10 mouse cellular contexts compared by ENCODE assay signal in the genomic region with DNA sequence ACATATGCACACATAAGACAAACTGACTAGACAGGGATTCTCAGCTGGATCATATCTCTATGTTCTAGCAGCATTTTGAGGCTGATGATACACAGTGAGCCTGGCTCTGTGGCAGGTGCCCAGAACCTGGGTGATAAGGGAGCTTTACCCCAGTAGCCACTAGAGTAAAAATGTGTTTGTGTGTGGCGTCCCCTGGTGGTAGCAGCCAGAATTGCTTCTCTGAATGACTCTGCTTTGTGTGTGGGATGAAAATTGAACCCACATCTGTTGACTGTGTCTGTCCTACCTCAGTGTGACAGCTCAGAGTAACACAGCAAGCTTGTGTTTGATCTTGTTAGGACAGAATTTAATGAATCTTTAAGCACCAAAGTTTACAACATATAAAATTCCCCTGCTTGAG. TPM values are rescaled to one million over a fixed set of nuclear protein-coding genes. Genes with fewer than 3 reads are reported as not detected.
A peak's percentile ranks its signal among the peaks of the same experiment; 100 is the strongest.
DNase-seq lines count a peak whose midpoint lies in the region; TF ChIP-seq lines count a peak whose summit lies in the region.
"Not testable (repeated sequence)": the region's sequence is repeated elsewhere in the genome, so short reads cannot be mapped to it uniquely, and the experiment has no call there.
"Had no signal": no experiment of that assay in that cellular context is flagged by ENCODE, and none has a peak within 500 bp of the region (broad histone marks: within the 10 kb centered on the region; RNA-seq: fewer than 3 reads in every experiment).

No protein-coding gene starts in this region.

- not testable (repeated sequence) for H3K4me1 ChIP-seq in ES-E14 (ENCODE audit: control insufficient read depth in 2 of 2, insufficient read depth in 2 of 2, low read length in 2 of 2, poor library complexity in 1 of 2)
- H3K4me1 ChIP-seq in forebrain, embryonic 10.5 days = peaks cover 11% of the 10 kb centered on the region

- DNase-seq in ES-E14 (ENCODE audit: low read depth, low spot score) = peak; percentile 77
- DNase-seq in c-Kit-positive CD71-positive TER-119-negative erythroid progenitor cells, embryonic 14.5 days (ENCODE audit: low read depth) = peak; percentile 62
- DNase-seq in forebrain, embryonic 10.5 days (ENCODE audit: extremely low spot score, low spot score) = peak; percentile 79
- peak; percentile 62 to 69 for DNase-seq in heart, postnatal 36 days
- peak; percentile 45 to 80 for DNase-seq in layer of hippocampus, adult 2 months (ENCODE audit: low spot score in 2 of 2)
- peak; percentile 41 to 48 for DNase-seq in lung, adult 18-20 months
- DNase-seq in right cerebral cortex, adult 18-20 months = peak; percentile 56
- peak; percentile 79 for DNase-seq in thymus, postnatal 25 days

- in situ Hi-C loops in ES-E14 (cut with MboI; ENCODE audit: low sequenced_read_pairs in 2 of 2, unreplicated experiment in 2 of 2) = loop anchor here (10.0 kb wide), 3 partner anchors 85 to 685 kb away; no protein-coding TSS in a partner anchor

- WGBS in forebrain, embryonic 10.5 days = 0% methylated on average over 1 of the region's 1 CpGs

- not testable (repeated sequence) for H3K4me3 ChIP-seq in ES-E14 (ENCODE audit: insufficient read depth in 1 of 2, low read depth in 1 of 2, low read length in 2 of 2, poor library complexity in 1 of 2, severe bottlenecking in 1 of 2); forebrain, embryonic 10.5 days; layer of hippocampus, adult 2 months

- intact Hi-C loops in heart, postnatal 36 days (cut with DNase I) = loop anchor here (1.0 kb wide), 1 partner anchor 96 kb away; no protein-coding TSS in a partner anchor

- H3K9me3 ChIP-seq in ES-E14 (ENCODE audit: control insufficient read depth, insufficient read depth, low read depth, low read length); forebrain, embryonic 10.5 days: not testable (repeated sequence)

- H3K9ac ChIP-seq in ES-E14 (ENCODE audit: insufficient read depth, low read depth, low read length, poor library complexity, severe bottlenecking) = not testable (repeated sequence)

- peaks cover 46% of the 10 kb centered on the region for H3K27me3 ChIP-seq in forebrain, embryonic 10.5 days (ENCODE audit: poor library complexity, severe bottlenecking)

- H3K36me3 ChIP-seq in ES-E14 (ENCODE audit: control insufficient read depth, insufficient read depth, low read length, poor library complexity, severe bottlenecking); forebrain, embryonic 10.5 days (replicated peaks): not testable (repeated sequence)

- not testable (repeated sequence) for H3K27ac ChIP-seq in ES-E14 (ENCODE audit: insufficient read depth, low read depth, low read length, poor library complexity, severe bottlenecking); forebrain, embryonic 10.5 days; layer of hippocampus, adult 2 months

- peak; percentile 88 for TF ChIP-seq CTCF in layer of hippocampus, adult 2 months (conservative IDR thresholded peaks at IDR 0.05)

TF ChIP-seq in ES-E14, 5 proteins besides CTCF, POLR2A, EP300 and RAD21:
- TF ChIP-seq ZC3H11A (IDR thresholded peaks at IDR 0.05; ENCODE audit: borderline replicate concordance, low read depth, low read length) = peak; percentile 93

RNA-seq across cellular contexts. Expression of gene Gja3, which starts 2.2 kb away (rescaled TPM):
- total RNA-seq in ES-E14 (2012; rRNA removed) = 0.31 and 1.1 TPM in 2 replicates
- polyA plus RNA-seq in forebrain, embryonic 10.5 days (2016; fragmentation: Nextera tagmentation; extraction: Ambion mirVana) = 0.06 TPM in 1 of 2 replicates, not detected in the other
- total RNA-seq in heart, postnatal 36 days (2021) = 10 to 100 TPM; 14.8 to 18.4 TPM
- total RNA-seq in layer of hippocampus, adult 2 months (2021) = under 1 TPM; 0.32 to 0.33 TPM
- total RNA-seq: neutrophil, adult 5-6 weeks had no signal

RNA-seq across cellular contexts. Expression of gene Gjb2, which starts 44.5 kb away (rescaled TPM):
- 0.58 and 0.76 TPM in 2 replicates for total RNA-seq in ES-E14 (2012; rRNA removed)
- 0.50 and 0.83 TPM in 2 replicates for polyA plus RNA-seq in forebrain, embryonic 10.5 days (2016; fragmentation: Nextera tagmentation; extraction: Ambion mirVana)
- total RNA-seq in heart, postnatal 36 days (2021) = not detected
- 1 to 10 TPM; 6.2 to 9.5 TPM for total RNA-seq in layer of hippocampus, adult 2 months (2021)
- total RNA-seq: neutrophil, adult 5-6 weeks had no signal

RNA-seq across cellular contexts. Expression of gene Gm4491, which starts 55.6 kb away (rescaled TPM):
- not detected in 2 replicates for total RNA-seq in ES-E14 (2012; rRNA removed)
- not detected in 2 replicates for polyA plus RNA-seq in forebrain, embryonic 10.5 days (2016; fragmentation: Nextera tagmentation; extraction: Ambion mirVana)
- total RNA-seq in heart, postnatal 36 days (2021) = not detected
- total RNA-seq in layer of hippocampus, adult 2 months (2021) = under 1 TPM; 0.79 to 0.91 TPM
- total RNA-seq: neutrophil, adult 5-6 weeks had no signal
- polyA plus RNA-seq: kidney, embryonic 16.5 days had no signal
